ENCODE assay signal across 15 mouse cellular contexts in genomic region chr4:139081270-139081931, GRCm38 (mm10). TPM values are rescaled to one million over a fixed set of nuclear protein-coding genes. Genes with fewer than 3 reads are reported as not detected.
DNase-seq lines count a peak whose midpoint lies in the region; ATAC-seq lines count a peak whose summit lies in the region.
"Had no signal": no experiment of that assay in that cellular context is flagged by ENCODE, and none has a peak within 500 bp of the region (broad histone marks: within the 10 kb centered on the region; RNA-seq: fewer than 3 reads in every experiment).

No protein-coding gene starts in this region.

- H3K36me3 ChIP-seq in hindbrain, embryonic 16.5 days (ENCODE audit: control insufficient read depth, insufficient read depth, low read length): no peaks in the 10 kb centered on the region
- H3K36me3 ChIP-seq in hindbrain, embryonic 10.5 days: no peaks in the 10 kb centered on the region
- H3K36me3 ChIP-seq: heart, embryonic 13.5 days; liver, embryonic 15.5 days had no signal

- WGBS in hindbrain, embryonic 16.5 days: 56% methylated on average over 18 of the region's 18 CpGs
- WGBS in hindbrain, embryonic 10.5 days: 78% methylated on average over 18 of the region's 18 CpGs

- H3K4me2 ChIP-seq in hindbrain, embryonic 16.5 days (ENCODE audit: low read length): no peak overlapping the region
- H3K4me2 ChIP-seq: embryonic facial prominence, embryonic 15.5 days; heart, embryonic 13.5 days; liver, embryonic 15.5 days had no signal

- ATAC-seq in hindbrain, embryonic 16.5 days: no peak

- peaks cover 6% of the 10 kb centered on the region for H3K27me3 ChIP-seq in hindbrain, embryonic 16.5 days (replicated peaks; ENCODE audit: control insufficient read depth, insufficient read depth, low read length)
- H3K27me3 ChIP-seq in hindbrain, embryonic 10.5 days (ENCODE audit: insufficient read depth, poor library complexity, severe bottlenecking): peaks cover 41% of the 10 kb centered on the region

- no peaks in the 10 kb centered on the region for H3K9me3 ChIP-seq in hindbrain, embryonic 16.5 days (ENCODE audit: control insufficient read depth, low read length)
- no peaks in the 10 kb centered on the region for H3K9me3 ChIP-seq in hindbrain, embryonic 10.5 days
- H3K9me3 ChIP-seq: embryonic facial prominence, embryonic 15.5 days; heart, embryonic 13.5 days; liver, embryonic 15.5 days had no signal

- no peak overlapping the region for H3K4me3 ChIP-seq in hindbrain, embryonic 16.5 days (ENCODE audit: low read length)
- H3K4me3 ChIP-seq in hindbrain, embryonic 10.5 days: no peak overlapping the region
- H3K4me3 ChIP-seq: embryonic facial prominence, embryonic 15.5 days; heart, embryonic 13.5 days; liver, embryonic 15.5 days; myocyte had no signal

- peaks cover 23% of the 10 kb centered on the region for H3K4me1 ChIP-seq in hindbrain, embryonic 16.5 days (ENCODE audit: control insufficient read depth, insufficient read depth, low read depth, low read length)
- peaks cover 32% of the 10 kb centered on the region for H3K4me1 ChIP-seq in hindbrain, embryonic 10.5 days (replicated peaks)
- H3K4me1 ChIP-seq: liver, embryonic 15.5 days had no signal

- H3K9ac ChIP-seq in hindbrain, embryonic 16.5 days (ENCODE audit: low read depth, low read length): no peak overlapping the region
- H3K9ac ChIP-seq: embryonic facial prominence, embryonic 15.5 days; heart, embryonic 13.5 days; liver, embryonic 15.5 days had no signal

- 0 out of 2 replicates have a peak overlapping the region, but pooled peaks have one; percentile 40 for H3K27ac ChIP-seq in hindbrain, embryonic 16.5 days (ENCODE audit: low read depth, low read length)
- no peak overlapping the region for H3K27ac ChIP-seq in hindbrain, embryonic 10.5 days
- H3K27ac ChIP-seq: embryonic facial prominence, embryonic 15.5 days; heart, embryonic 13.5 days; liver, embryonic 15.5 days; macrophage had no signal

- no peak for DNase-seq in hindbrain, embryonic 10.5 days (ENCODE audit: low spot score)
- peak; percentile 66 for DNase-seq in Muller cell, postnatal 12 days (ENCODE audit: inconsistent ontology term)
- peak; percentile 27 for DNase-seq in adipocyte (ENCODE audit: low spot score)
- DNase-seq in cerebellum, postnatal 36 days: peak; percentile 51 to 59
- DNase-seq in urinary bladder, postnatal 25 days (ENCODE audit: low spot score): no peak
- no peak for DNase-seq in frontal cortex, postnatal 25 days (ENCODE audit: low spot score in 2 of 2)
- DNase-seq in heart, adult 9 months (ENCODE audit: low spot score in 2 of 2): no peak
- DNase-seq: kidney, postnatal 25 days had no signal

RNA-seq across cellular contexts. Expression of gene Htr6, which starts 6.0 kb away (rescaled TPM):
- 0.64 and 0.66 TPM in 2 replicates for polyA plus RNA-seq in hindbrain, embryonic 16.5 days (2015; fragmentation: Nextera tagmentation; extraction: Ambion mirVana)
- 0.08 TPM in 1 of 2 replicates, not detected in the other for polyA plus RNA-seq in hindbrain, embryonic 10.5 days (2016; fragmentation: Nextera tagmentation; extraction: Ambion mirVana)
- polyA plus RNA-seq: heart, embryonic 13.5 days; liver, embryonic 15.5 days; macrophage; thymus, postnatal 0 days had no signal

RNA-seq across cellular contexts. Expression of gene Nbl1, which starts 11.4 kb away (rescaled TPM):
- 43.7 and 57.7 TPM in 2 replicates for polyA plus RNA-seq in hindbrain, embryonic 16.5 days (2015; fragmentation: Nextera tagmentation; extraction: Ambion mirVana)
- 12.3 and 17.2 TPM in 2 replicates for polyA plus RNA-seq in hindbrain, embryonic 10.5 days (2016; fragmentation: Nextera tagmentation; extraction: Ambion mirVana)

RNA-seq across cellular contexts. Expression of gene Minos1, which starts 49.5 kb away (rescaled TPM):
- 342 and 378 TPM in 2 replicates for polyA plus RNA-seq in hindbrain, embryonic 16.5 days (2015; fragmentation: Nextera tagmentation; extraction: Ambion mirVana)
- polyA plus RNA-seq in hindbrain, embryonic 10.5 days (2016; fragmentation: Nextera tagmentation; extraction: Ambion mirVana): 377 and 428 TPM in 2 replicates

Comparison
In these comparisons a context has a peak if more than half of its experiments do, and no peak if none do; other contexts are left out.
1. DNase-seq: peak in Muller cell, postnatal 12 days (single experiment), adipocyte (single experiment) and cerebellum, postnatal 36 days (2 of 2); none in hindbrain, embryonic 10.5 days (single experiment), urinary bladder, postnatal 25 days (single experiment), frontal cortex, postnatal 25 days (0 of 2) and heart, adult 9 months (0 of 2).